Mouse (Mus musculus): ENCODE measurements around the gene Pwp1.
A peak's percentile ranks its signal among the peaks of the same experiment; 100 is the strongest.
"Not testable (repeated sequence)": the region's sequence is repeated elsewhere in the genome, so short reads cannot be mapped to it uniquely, and the experiment has no call there.

Gene Pwp1

GRCm38 (mm10) chr10:85829085-85829853, at the start of gene Pwp1:
Gene Pwp1, plus strand, starts transcription at chr10:85829494.
- DNase-seq (ENCODE audit: low spot score in 2 of 2), result peak in 1 of 2 experiments; percentile 4

GRCm38 (mm10) chr10:85822143-85822696, 7.1 kb upstream of the Pwp1 start:
- DNase-seq (ENCODE audit: low spot score in 2 of 2), result not testable (repeated sequence)

- not testable (repeated sequence) for DNase-seq (ENCODE audit: low spot score in 2 of 2)
These were observed 5.5 kb upstream of the Pwp1 start for GRCm38 (mm10) chr10:85823752-85824151.

- DNase-seq (ENCODE audit: low spot score in 2 of 2), result not testable (repeated sequence)
These were observed 591 bp upstream of the Pwp1 start for GRCm38 (mm10) chr10:85828722-85829084.

GRCm38 (mm10) chr10:85846105-85846862, 17.0 kb downstream of the Pwp1 start:
- no peak for DNase-seq (ENCODE audit: low spot score in 2 of 2)

GRCm38 (mm10) chr10:85871698-85872478, 42.6 kb downstream of the Pwp1 start:
- peak; percentile 86 to 92 for DNase-seq (ENCODE audit: low spot score in 2 of 2)

GRCm38 (mm10) chr10:85872479-85872773, 43.1 kb downstream of the Pwp1 start:
- DNase-seq (ENCODE audit: low spot score in 2 of 2), result no peak

GRCm38 (mm10) chr10:85873861-85874544, 44.7 kb downstream of the Pwp1 start:
- DNase-seq (ENCODE audit: low spot score in 2 of 2), result no peak

GRCm38 (mm10) chr10:85875812-85876211, 46.5 kb downstream of the Pwp1 start:
- DNase-seq (ENCODE audit: low spot score in 2 of 2), result no peak

- DNase-seq (ENCODE audit: low spot score in 2 of 2), result no peak
These were observed 50.7 kb downstream of the Pwp1 start for GRCm38 (mm10) chr10:85879886-85880486.

GRCm38 (mm10) chr10:85916498-85917309, 87.4 kb downstream of the Pwp1 start, which contains the start of gene Prdm4:
Gene Prdm4, minus strand, starts transcription at chr10:85917142.
- DNase-seq (ENCODE audit: low spot score in 2 of 2), result peak; percentile 96

GRCm38 (mm10) chr10:85927676-85928445, 98.6 kb downstream of the Pwp1 start, which contains the start of gene Ascl4:
Gene Ascl4, plus strand, starts transcription at chr10:85927681.
- DNase-seq (ENCODE audit: low spot score in 2 of 2), result peak in 1 of 2 experiments; percentile 28

- peak; percentile 17 to 60 for DNase-seq (ENCODE audit: low spot score in 2 of 2)
These were observed 99.4 kb downstream of the Pwp1 start for GRCm38 (mm10) chr10:85928499-85929207.

GRCm38 (mm10) chr10:85929208-85929591, 99.9 kb downstream of the Pwp1 start:
- DNase-seq (ENCODE audit: low spot score in 2 of 2), result no peak

- no peak for DNase-seq (ENCODE audit: low spot score in 2 of 2)
These were observed 100.7 kb downstream of the Pwp1 start for GRCm38 (mm10) chr10:85929962-85930361.

- no peak for DNase-seq (ENCODE audit: low spot score in 2 of 2)
These were observed 107.1 kb downstream of the Pwp1 start for GRCm38 (mm10) chr10:85936280-85936965.
